ENCODE assay signal across 15 mouse cellular contexts in genomic region chr13:55855793-55856192, GRCm38 (mm10). TPM values are rescaled to one million over a fixed set of nuclear protein-coding genes. Genes with fewer than 3 reads are reported as not detected.
DNase-seq lines count a peak whose midpoint lies in the region; ATAC-seq and TF ChIP-seq lines count a peak whose summit lies in the region.
"Had no signal": no experiment of that assay in that cellular context is flagged by ENCODE, and none has a peak within 500 bp of the region (broad histone marks: within the 10 kb centered on the region; RNA-seq: fewer than 3 reads in every experiment).

No protein-coding gene starts in this region.

- no peak for TF ChIP-seq CTCF in gastrocnemius, adult 2 months (IDR thresholded peaks at IDR 0.05)
- no peak for TF ChIP-seq CTCF in thymus, adult 2 months (IDR thresholded peaks at IDR 0.05; ENCODE audit: borderline replicate concordance, control insufficient read depth, extremely low read depth, insufficient read depth, low read length, poor library complexity)

- no peak for TF ChIP-seq POLR2A in thymus, adult 2 months (IDR thresholded peaks at IDR 0.05; ENCODE audit: control insufficient read depth, extremely low read depth, insufficient read depth, low read length, poor library complexity)

- WGBS in kidney, embryonic 15.5 days = 43% methylated on average over 7 of the region's 7 CpGs
- 43% methylated on average over 7 of the region's 7 CpGs for WGBS in embryonic facial prominence, embryonic 11.5 days
- WGBS in thymus, adult 2 months = 84% methylated on average over 7 of the region's 7 CpGs
- WGBS in liver, embryonic 11.5 days = 67% methylated on average over 7 of the region's 7 CpGs

- ATAC-seq in kidney, embryonic 15.5 days (replicated peaks; ENCODE audit: low FRiP score) = no peak; the same call in 1 of the 2 replicates
- no peak for ATAC-seq in embryonic facial prominence, embryonic 11.5 days (replicated peaks; ENCODE audit: insufficient number of reproducible peaks, low FRiP score, low TSS enrichment, low read depth)
- ATAC-seq in liver, embryonic 11.5 days (replicated peaks; ENCODE audit: low FRiP score) = no peak

- peaks cover 6% of the 10 kb centered on the region for H3K4me1 ChIP-seq in kidney, embryonic 15.5 days
- H3K4me1 ChIP-seq in embryonic facial prominence, embryonic 11.5 days (ENCODE audit: control insufficient read depth, insufficient read depth, low read length) = no peaks in the 10 kb centered on the region
- H3K4me1 ChIP-seq in thymus, adult 2 months (replicated peaks; ENCODE audit: control insufficient read depth, insufficient read depth, low read length) = no peaks in the 10 kb centered on the region
- no peaks in the 10 kb centered on the region for H3K4me1 ChIP-seq in liver, embryonic 11.5 days (replicated peaks; ENCODE audit: control insufficient read depth, insufficient read depth, low read length)
- H3K4me1 ChIP-seq: hindbrain, embryonic 15.5 days had no signal

- intact Hi-C loops in gastrocnemius, adult 2 months (cut with DNase I) = no loop called here

- no peak overlapping the region for H3K27ac ChIP-seq in kidney, embryonic 15.5 days
- H3K27ac ChIP-seq in embryonic facial prominence, embryonic 11.5 days (replicated peaks; ENCODE audit: low read depth, low read length) = no peak overlapping the region
- H3K27ac ChIP-seq in gastrocnemius, adult 2 months = no peak overlapping the region
- no peak overlapping the region for H3K27ac ChIP-seq in thymus, adult 2 months (ENCODE audit: control insufficient read depth, insufficient read depth, low read length)
- no peak overlapping the region for H3K27ac ChIP-seq in liver, embryonic 11.5 days (ENCODE audit: low read depth, low read length)
- H3K27ac ChIP-seq: forebrain, embryonic 12.5 days; hindbrain, embryonic 15.5 days had no signal

- H3K4me2 ChIP-seq in kidney, embryonic 15.5 days = no peak overlapping the region
- no peak overlapping the region for H3K4me2 ChIP-seq in embryonic facial prominence, embryonic 11.5 days (ENCODE audit: low read depth, low read length)
- no peak overlapping the region for H3K4me2 ChIP-seq in liver, embryonic 11.5 days
- H3K4me2 ChIP-seq: forebrain, embryonic 12.5 days; hindbrain, embryonic 15.5 days had no signal

- peak; percentile 57 for DNase-seq in kidney, postnatal 10 days
- DNase-seq in embryonic facial prominence, embryonic 11.5 days (ENCODE audit: low spot score) = peak; percentile 35
- peak; percentile 68 for DNase-seq in gastrocnemius, adult 2 months
- DNase-seq in lung, postnatal 14 days = peak; percentile 22
- DNase-seq in cerebellum, adult 11 months = no peak
- DNase-seq in thymus, adult 2 months = no peak
- no peak for DNase-seq in liver, embryonic 11.5 days (ENCODE audit: low spot score)
- DNase-seq: cerebellum, adult 11-12 months; right cerebral cortex, postnatal 4 days had no signal

- H3K27me3 ChIP-seq in kidney, embryonic 15.5 days = peaks cover 67% of the 10 kb centered on the region
- H3K27me3 ChIP-seq in embryonic facial prominence, embryonic 11.5 days (ENCODE audit: control insufficient read depth, insufficient read depth, low read length) = no peaks in the 10 kb centered on the region; the same call in 1 of the 2 replicates
- H3K27me3 ChIP-seq in thymus, adult 2 months (ENCODE audit: control insufficient read depth, insufficient read depth, low read length) = no peaks in the 10 kb centered on the region
- peaks cover 5% of the 10 kb centered on the region for H3K27me3 ChIP-seq in liver, embryonic 11.5 days (replicated peaks; ENCODE audit: control insufficient read depth, insufficient read depth, low read length)

- H3K9ac ChIP-seq in kidney, embryonic 15.5 days = no peak overlapping the region
- H3K9ac ChIP-seq in embryonic facial prominence, embryonic 11.5 days (replicated peaks; ENCODE audit: low read length) = no peak overlapping the region
- no peak overlapping the region for H3K9ac ChIP-seq in liver, embryonic 11.5 days (ENCODE audit: low read depth, low read length)
- H3K9ac ChIP-seq: forebrain, embryonic 12.5 days; hindbrain, embryonic 15.5 days had no signal

- H3K4me3 ChIP-seq in kidney, embryonic 15.5 days (replicated peaks) = no peak overlapping the region
- no peak overlapping the region for H3K4me3 ChIP-seq in embryonic facial prominence, embryonic 11.5 days (ENCODE audit: low read depth, low read length)
- H3K4me3 ChIP-seq in gastrocnemius, adult 2 months = no peak overlapping the region
- no peak overlapping the region for H3K4me3 ChIP-seq in thymus, adult 2 months (ENCODE audit: control insufficient read depth, insufficient read depth, low read length)
- no peak overlapping the region for H3K4me3 ChIP-seq in liver, embryonic 11.5 days (ENCODE audit: low read depth, low read length)
- H3K4me3 ChIP-seq: forebrain, embryonic 12.5 days; hindbrain, embryonic 15.5 days had no signal

- no peaks in the 10 kb centered on the region for H3K9me3 ChIP-seq in kidney, embryonic 15.5 days (replicated peaks)
- H3K9me3 ChIP-seq in embryonic facial prominence, embryonic 11.5 days (replicated peaks; ENCODE audit: control insufficient read depth, low read length) = no peaks in the 10 kb centered on the region
- H3K9me3 ChIP-seq in liver, embryonic 11.5 days (ENCODE audit: control insufficient read depth, low read length) = no peaks in the 10 kb centered on the region
- H3K9me3 ChIP-seq: forebrain, embryonic 12.5 days; hindbrain, embryonic 15.5 days had no signal

- no peaks in the 10 kb centered on the region for H3K36me3 ChIP-seq in kidney, embryonic 15.5 days
- no peaks in the 10 kb centered on the region for H3K36me3 ChIP-seq in embryonic facial prominence, embryonic 11.5 days (replicated peaks; ENCODE audit: control insufficient read depth, insufficient read depth, low read depth, low read length)
- H3K36me3 ChIP-seq in thymus, adult 2 months (ENCODE audit: control insufficient read depth, insufficient read depth, low read length) = no peaks in the 10 kb centered on the region
- H3K36me3 ChIP-seq in liver, embryonic 11.5 days (ENCODE audit: control insufficient read depth, insufficient read depth, low read length) = no peaks in the 10 kb centered on the region
- H3K36me3 ChIP-seq: forebrain, embryonic 12.5 days; hindbrain, embryonic 15.5 days had no signal

RNA-seq across cellular contexts. Expression of gene Pitx1, which starts 19.8 kb away (rescaled TPM):
- 2.0 and 3.6 TPM in 2 replicates for polyA plus RNA-seq in kidney, embryonic 15.5 days (2015; fragmentation: Nextera tagmentation; extraction: Ambion mirVana)
- 48.5 and 54.9 TPM in 2 replicates for polyA plus RNA-seq in embryonic facial prominence, embryonic 11.5 days (2014; fragmentation: Nextera tagmentation; extraction: Ambion mirVana)
- total RNA-seq in gastrocnemius, adult 2 months (2021) = under 1 TPM; 0.15 to 0.22 TPM
- polyA plus RNA-seq in thymus, adult 2 months (2012; rRNA removed) = 0.07 TPM in 1 of 2 replicates, not detected in the other
- 6.3 and 6.8 TPM in 2 replicates for polyA plus RNA-seq in liver, embryonic 11.5 days (2014; fragmentation: Nextera tagmentation; extraction: Ambion mirVana)
- total RNA-seq: granulocyte monocyte progenitor cell, adult 5-6 weeks; layer of hippocampus, adult 18-20 months; monocyte, adult 5-6 weeks had no signal

Comparison
In these comparisons a context has a peak if more than half of its experiments do, and no peak if none do; other contexts are left out.
1. DNase-seq: peak in kidney, postnatal 10 days (single experiment), embryonic facial prominence, embryonic 11.5 days (single experiment), gastrocnemius, adult 2 months (single experiment) and lung, postnatal 14 days (single experiment); none in cerebellum, adult 11 months (single experiment), thymus, adult 2 months (single experiment) and liver, embryonic 11.5 days (single experiment).